Mouse (Mus musculus) kidney, adult 2 months (tissue): ENCODE results near the gene Igsf21.

Experiments
- CTCF ChIP-seq: fragments of 200-500 bp; conservative IDR thresholded peaks from 2 replicates; pipeline ENCODE4 v1.5.1; 2011; ENCODE audit warnings: low read depth, mild to moderate bottlenecking, control low read depth, low read length, moderate library complexity, mixed read lengths; ENCODE audit not compliant: insufficient read depth, insufficient read length
- POLR2A ChIP-seq: fragments of 200-500 bp; IDR thresholded peaks from one replicate; pipeline ENCODE4 v1.6.1; 2011; ENCODE audit warnings: low read depth, low read length, control low read depth

GRCm38 (mm10) chr4:140218853-140219852 lies 27.4 kb downstream of the Igsf21 start:
- no peak for TF ChIP-seq POLR2A
- no peak for TF ChIP-seq CTCF
